Mouse (Mus musculus): ENCODE data around the gene Smpdl3b. TPM values are rescaled to one million over a fixed set of nuclear protein-coding genes. Genes with fewer than 3 reads are reported as not detected.
A peak's percentile ranks its signal among the peaks of the same experiment; 100 is the strongest.
"Not testable (repeated sequence)": the region's sequence is repeated elsewhere in the genome, so short reads cannot be mapped to it uniquely, and the experiment has no call there.

Gene Smpdl3b
- polyA plus RNA-seq, 1 experiment: 0.38 TPM

- peaks cover 26% of the 10 kb centered on the region for H3K36me3 ChIP-seq (replicated peaks; ENCODE audit: low read length)
- H3K4me3 ChIP-seq (replicated peaks): no peak overlapping the region
- H3K4me1 ChIP-seq: peaks cover 43% of the 10 kb centered on the region
- TF ChIP-seq FLI1 (IDR thresholded peaks at IDR 0.05; ENCODE audit: low read length) (no peak), GATA1 (IDR thresholded peaks at IDR 0.05; ENCODE audit: borderline replicate concordance, low read length) (no peak)
- H3K9me3 ChIP-seq: no peaks in the 10 kb centered on the region
- H3K27me3 ChIP-seq (replicated peaks): peaks cover 7% of the 10 kb centered on the region
Observed at GRCm38 (mm10) chr4:132785228-132785627, 28.2 kb upstream of the Smpdl3b start.

- peaks cover 33% of the 10 kb centered on the region for H3K36me3 ChIP-seq (replicated peaks; ENCODE audit: low read length)
- H3K4me3 ChIP-seq (replicated peaks): no peak overlapping the region
Observed at GRCm38 (mm10) chr4:132783732-132784131, 26.7 kb upstream of the Smpdl3b start.

GRCm38 (mm10) chr4:132780288-132780687 lies 23.2 kb upstream of the Smpdl3b start:
- H3K36me3 ChIP-seq (replicated peaks; ENCODE audit: low read length): peaks cover 61% of the 10 kb centered on the region
- H3K4me3 ChIP-seq (replicated peaks): no peak overlapping the region
- no peaks in the 10 kb centered on the region for H3K27me3 ChIP-seq (replicated peaks)
- TF ChIP-seq FLI1 (IDR thresholded peaks at IDR 0.05; ENCODE audit: low read length) (no peak), GATA1 (IDR thresholded peaks at IDR 0.05; ENCODE audit: borderline replicate concordance, low read length) (no peak)
- H3K9me3 ChIP-seq: no peaks in the 10 kb centered on the region
- H3K4me1 ChIP-seq: peaks cover 25% of the 10 kb centered on the region

More at GRCm38 (mm10) chr4:132783732-132784131, 26.7 kb upstream of the Smpdl3b start:
- H3K9me3 ChIP-seq: no peaks in the 10 kb centered on the region
- peaks cover 35% of the 10 kb centered on the region for H3K4me1 ChIP-seq
- H3K27me3 ChIP-seq (replicated peaks): peaks cover 3% of the 10 kb centered on the region
- no peak for TF ChIP-seq GATA1 (IDR thresholded peaks at IDR 0.05; ENCODE audit: borderline replicate concordance, low read length)
- TF ChIP-seq FLI1 (IDR thresholded peaks at IDR 0.05; ENCODE audit: low read length): no peak

- no peaks in the 10 kb centered on the region for H3K27me3 ChIP-seq (replicated peaks)
- no peak overlapping the region for H3K4me3 ChIP-seq (replicated peaks)
- no peaks in the 10 kb centered on the region for H3K9me3 ChIP-seq
- peaks cover 15% of the 10 kb centered on the region for H3K4me1 ChIP-seq
- peaks cover 70% of the 10 kb centered on the region for H3K36me3 ChIP-seq (replicated peaks; ENCODE audit: low read length)
- TF ChIP-seq FLI1 (IDR thresholded peaks at IDR 0.05; ENCODE audit: low read length) (no peak), GATA1 (IDR thresholded peaks at IDR 0.05; ENCODE audit: borderline replicate concordance, low read length) (no peak)
Observed at GRCm38 (mm10) chr4:132778562-132779201, 21.6 kb upstream of the Smpdl3b start.

- Histone ChIP-seq H3K4me1 (no peaks in the 10 kb centered on the region), H3K9me3 (no peaks in the 10 kb centered on the region), H3K4me3 (replicated peaks) (no peak overlapping the region), H3K27me3 (replicated peaks) (no peaks in the 10 kb centered on the region), H3K36me3 (replicated peaks; ENCODE audit: low read length) (peaks cover 85% of the 10 kb centered on the region)
- no peak for TF ChIP-seq FLI1 (IDR thresholded peaks at IDR 0.05; ENCODE audit: low read length)
- no peak for TF ChIP-seq GATA1 (IDR thresholded peaks at IDR 0.05; ENCODE audit: borderline replicate concordance, low read length)
Observed at GRCm38 (mm10) chr4:132776764-132777163, 19.7 kb upstream of the Smpdl3b start.

- Histone ChIP-seq H3K9me3 (no peaks in the 10 kb centered on the region), H3K36me3 (replicated peaks; ENCODE audit: low read length) (peaks cover 95% of the 10 kb centered on the region), H3K4me1 (0 out of 2 replicates have a peak, but pooled peaks cover 3% of the 10 kb centered on the region), H3K4me3 (replicated peaks) (no peak overlapping the region), H3K27me3 (replicated peaks) (no peaks in the 10 kb centered on the region)
- TF ChIP-seq FLI1 (IDR thresholded peaks at IDR 0.05; ENCODE audit: low read length): no peak
- TF ChIP-seq GATA1 (IDR thresholded peaks at IDR 0.05; ENCODE audit: borderline replicate concordance, low read length): no peak
Observed at GRCm38 (mm10) chr4:132774905-132775304, 17.9 kb upstream of the Smpdl3b start.

- TF ChIP-seq GATA1 (IDR thresholded peaks at IDR 0.05; ENCODE audit: borderline replicate concordance, low read length) (no peak), FLI1 (IDR thresholded peaks at IDR 0.05; ENCODE audit: low read length) (no peak)
- H3K36me3 ChIP-seq (replicated peaks; ENCODE audit: low read length): peaks cover 66% of the 10 kb centered on the region
- no peaks in the 10 kb centered on the region for H3K27me3 ChIP-seq (replicated peaks)
- no peak overlapping the region for H3K4me3 ChIP-seq (replicated peaks)
- H3K4me1 ChIP-seq: peaks cover 20% of the 10 kb centered on the region
- no peaks in the 10 kb centered on the region for H3K9me3 ChIP-seq
Observed at GRCm38 (mm10) chr4:132771776-132772175, 14.7 kb upstream of the Smpdl3b start.

GRCm38 (mm10) chr4:132767914-132768876 lies 11.1 kb upstream of the Smpdl3b start, which contains the start of gene Rpa2:
Rpa2 (plus strand) TSS chr4:132768332.
- H3K4me3 ChIP-seq (replicated peaks): peak within 1 kb of the TSS; percentile 98

GRCm38 (mm10) chr4:132763125-132763524 lies 6.1 kb upstream of the Smpdl3b start:
- not testable (repeated sequence) for H3K9me3 ChIP-seq; H3K27me3 ChIP-seq (replicated peaks); H3K4me3 ChIP-seq (replicated peaks); H3K36me3 ChIP-seq (replicated peaks; ENCODE audit: low read length)
- peaks cover 16% of the 10 kb centered on the region for H3K4me1 ChIP-seq

More at GRCm38 (mm10) chr4:132767914-132768876, 11.1 kb upstream of the Smpdl3b start, which contains the start of gene Rpa2:
- Histone ChIP-seq H3K4me1 (peaks cover 23% of the 10 kb centered on the region), H3K36me3 (replicated peaks; ENCODE audit: low read length) (peaks cover 31% of the 10 kb centered on the region), H3K9me3 (no peaks in the 10 kb centered on the region), H3K27me3 (replicated peaks) (no peaks in the 10 kb centered on the region)
- TF ChIP-seq FLI1 (IDR thresholded peaks at IDR 0.05; ENCODE audit: low read length): peak; percentile 59; the same call in 1 of the 2 replicates
- TF ChIP-seq GATA1 (IDR thresholded peaks at IDR 0.05; ENCODE audit: borderline replicate concordance, low read length): no peak

GRCm38 (mm10) chr4:132762602-132763001 lies 5.5 kb upstream of the Smpdl3b start:
- TF ChIP-seq FLI1 (IDR thresholded peaks at IDR 0.05; ENCODE audit: low read length): no peak

More at GRCm38 (mm10) chr4:132762602-132763001, 5.5 kb upstream of the Smpdl3b start:
- Histone ChIP-seq H3K27me3 (replicated peaks) (peaks cover 11% of the 10 kb centered on the region), H3K9me3 (no peaks in the 10 kb centered on the region), H3K36me3 (replicated peaks; ENCODE audit: low read length) (no peaks in the 10 kb centered on the region), H3K4me3 (replicated peaks) (no peak overlapping the region), H3K4me1 (peaks cover 18% of the 10 kb centered on the region)
